Mouse (Mus musculus) heart, adult 2 months (tissue): ENCODE measurements around the gene Mad2l1bp. TPM values are rescaled to one million over a fixed set of nuclear protein-coding genes. Genes with fewer than 3 reads are reported as not detected.
A peak's percentile ranks its signal among the peaks of the same experiment; 100 is the strongest.

Experiments used
- DNase-seq, 2 experiments: peaks; one replicate each; pipeline ENCODE4 v3.0.0; 2021
- H3K27ac ChIP-seq: fragments of 200-600 bp; 2 replicates; pipeline ENCODE4 v1.8.1; 2022
- H3K27me3 ChIP-seq: fragments of 200-500 bp; 2 replicates; pipeline ENCODE4 v1.6.1; 2012; ENCODE audit warnings: mild to moderate bottlenecking, low read length, inconsistent platforms, mixed read lengths; ENCODE audit not compliant: control insufficient read depth, insufficient read depth
- H3K36me3 ChIP-seq: fragments of 200-500 bp; 2 replicates; pipeline ENCODE4 v1.6.1; 2012; ENCODE audit warnings: low read length, inconsistent platforms; ENCODE audit not compliant: control insufficient read depth, insufficient read depth
- H3K4me1 ChIP-seq: fragments of 200-500 bp; 2 replicates; pipeline ENCODE4 v1.6.1; 2011; ENCODE audit warnings: low read length; ENCODE audit not compliant: control insufficient read depth, insufficient read depth
- H3K4me3 ChIP-seq: fragments of 200-600 bp; 2 replicates; pipeline ENCODE4 v1.8.1; 2022
- H3K79me2 ChIP-seq: fragments of 200-500 bp; replicated peaks from 2 replicates; pipeline ENCODE4 v1.6.1; 2012; ENCODE audit warnings: mild to moderate bottlenecking, inconsistent platforms, low read length, moderate library complexity, mixed read lengths; ENCODE audit not compliant: control insufficient read depth, insufficient read depth
- H3K9ac ChIP-seq: fragments of 200-500 bp; 2 replicates; pipeline ENCODE4 v1.6.1; 2012; ENCODE audit warnings: low read depth, mild to moderate bottlenecking, control low read depth, inconsistent platforms, low read length, mixed read lengths
- CTCF ChIP-seq: fragments of 200-600 bp; IDR thresholded peaks from 2 replicates; pipeline ENCODE4 v1.8.1; 2022; ENCODE audit warnings: antibody characterized with exemption, mild to moderate bottlenecking, moderate library complexity
- EP300 ChIP-seq: fragments of 200-500 bp; IDR thresholded peaks from 2 replicates; pipeline ENCODE4 v1.6.1; 2011; ENCODE audit warnings: low read depth, low read length, control low read depth; ENCODE audit not compliant: insufficient read depth
- POLR2A ChIP-seq: fragments of 200-500 bp; IDR thresholded peaks from 2 replicates; pipeline ENCODE4 v1.6.1; 2011; ENCODE audit warnings: mild to moderate bottlenecking, low read depth, low read length, control low read depth; ENCODE audit not compliant: insufficient read depth
- WGBS: fragments of 180-500 bp; shearing (Covaris S2); methylation state at CpG from one replicate; pipeline ENCODE4 v1.1.7; 2018; 5-methylcytosine and 5-hydroxymethylcytosine counted together
- intact Hi-C: fragments of 180-260 bp; cut with DNase I; formaldehyde crosslinking; loops from one replicate; pipeline ENCODE4 v1.15.1; 2025
- polyA plus RNA-seq: library from polyadenylated mRNA; depleted of rRNA; stranded (reverse); fragments of >200 nt; gene quantifications from 2 replicates; pipeline ENCODE4 v1.2.3, GENCODE M21; 2012
- total RNA-seq, 2 experiments: library from RNA; stranded (reverse); gene quantifications; 2 replicates each; pipeline ENCODE4 v1.2.3; 2021

Mad2l1bp gene
- total and polyA plus RNA-seq, 3 experiments, result 17.1 to 24.1 (median 21.0) TPM

- H3K27ac ChIP-seq, result peak overlapping the region; percentile 89
- TF ChIP-seq EP300, result no peak
- TF ChIP-seq CTCF, result no peak
- no peak for TF ChIP-seq POLR2A
- H3K9ac ChIP-seq, result no peak overlapping the region
- H3K79me2 ChIP-seq, result no peaks in the 10 kb centered on the region
- no peaks in the 10 kb centered on the region for H3K27me3 ChIP-seq
- H3K4me3 ChIP-seq, result no peak overlapping the region
- WGBS, result 86% methylated on average over 4 of the region's 4 CpGs
- H3K4me1 ChIP-seq, result peaks cover 4% of the 10 kb centered on the region
- no peaks in the 10 kb centered on the region; the same call in 1 of the 2 replicates for H3K36me3 ChIP-seq
- peak in 1 of 2 experiments; percentile 24 for DNase-seq
- intact Hi-C loops, result loop anchor here (5.0 kb wide), 1 partner anchor 311 kb away; no protein-coding TSS in a partner anchor
Observed at GRCm38 (mm10) chr17:46123285-46123684, 30.1 kb downstream of the Mad2l1bp start.

GRCm38 (mm10) chr17:46122791-46123190, 30.6 kb downstream of the Mad2l1bp start:
- H3K4me1 ChIP-seq, result peaks cover 5% of the 10 kb centered on the region
- no peak for TF ChIP-seq CTCF
- no peak for TF ChIP-seq EP300
- TF ChIP-seq POLR2A, result no peak
- H3K79me2 ChIP-seq, result no peaks in the 10 kb centered on the region
- peak overlapping the region; percentile 89 for H3K27ac ChIP-seq
- H3K4me3 ChIP-seq, result no peak overlapping the region
- intact Hi-C loops, result loop anchor here (5.0 kb wide), 1 partner anchor 310 kb away; no protein-coding TSS in a partner anchor
- peak in 1 of 2 experiments; percentile 21 for DNase-seq
- H3K9ac ChIP-seq, result no peak overlapping the region
- H3K36me3 ChIP-seq, result no peaks in the 10 kb centered on the region; the same call in 1 of the 2 replicates
- H3K27me3 ChIP-seq, result no peaks in the 10 kb centered on the region
- WGBS, result 88% methylated on average over 4 of the region's 4 CpGs

- H3K4me3 ChIP-seq, result no peak overlapping the region
Observed at GRCm38 (mm10) chr17:46119641-46120040, 33.7 kb downstream of the Mad2l1bp start.

GRCm38 (mm10) chr17:46118423-46118850, 34.9 kb downstream of the Mad2l1bp start:
- Histone ChIP-seq H3K27ac (peak overlapping the region; percentile 36), H3K79me2 (no peaks in the 10 kb centered on the region), H3K27me3 (no peaks in the 10 kb centered on the region), H3K36me3 (no peaks in the 10 kb centered on the region; the same call in 1 of the 2 replicates), H3K4me3 (no peak overlapping the region), H3K9ac (no peak overlapping the region), H3K4me1 (peaks cover 5% of the 10 kb centered on the region)
- TF ChIP-seq CTCF (no peak), POLR2A (no peak), EP300 (no peak)
- WGBS, result 61% methylated on average over 4 of the region's 4 CpGs
- DNase-seq, result no peak
- intact Hi-C loops, result no loop called here

More at GRCm38 (mm10) chr17:46119641-46120040, 33.7 kb downstream of the Mad2l1bp start:
- Histone ChIP-seq H3K4me1 (peaks cover 7% of the 10 kb centered on the region), H3K27me3 (no peaks in the 10 kb centered on the region), H3K36me3 (no peaks in the 10 kb centered on the region; the same call in 1 of the 2 replicates), H3K27ac (peak overlapping the region; percentile 47), H3K9ac (no peak overlapping the region), H3K79me2 (no peaks in the 10 kb centered on the region)
- 63% methylated on average over 10 of the region's 10 CpGs for WGBS
- no peak for TF ChIP-seq CTCF
- intact Hi-C loops, result loop anchor here (5.0 kb wide), 1 partner anchor 307 kb away; no protein-coding TSS in a partner anchor
- DNase-seq, result no peak

- intact Hi-C loops, result no loop called here
- Histone ChIP-seq H3K79me2 (no peaks in the 10 kb centered on the region), H3K36me3 (no peaks in the 10 kb centered on the region; the same call in 1 of the 2 replicates), H3K4me3 (no peak overlapping the region), H3K4me1 (peaks cover 5% of the 10 kb centered on the region), H3K27me3 (no peaks in the 10 kb centered on the region), H3K9ac (0 out of 2 replicates have a peak overlapping the region, but pooled peaks have one; percentile 15), H3K27ac (peak overlapping the region; percentile 36)
- DNase-seq, result peak; percentile 33 to 55
- TF ChIP-seq CTCF (no peak), POLR2A (no peak), EP300 (no peak)
- whole genome bisulfite sequencing, result 61% methylated on average over 13 of the region's 13 CpGs
Observed at GRCm38 (mm10) chr17:46117623-46118422, 35.5 kb downstream of the Mad2l1bp start.

- Histone ChIP-seq H3K27ac (peak overlapping the region; percentile 2; the same call in 1 of the 2 replicates), H3K4me1 (peaks cover 5% of the 10 kb centered on the region), H3K27me3 (no peaks in the 10 kb centered on the region), H3K4me3 (no peak overlapping the region), H3K79me2 (no peaks in the 10 kb centered on the region), H3K36me3 (no peaks in the 10 kb centered on the region; the same call in 1 of the 2 replicates), H3K9ac (no peak overlapping the region)
- WGBS, result 77% methylated on average over 3 of the region's 3 CpGs
- peak in 1 of 2 experiments; percentile 15 for DNase-seq
- intact Hi-C loops, result no loop called here
- TF ChIP-seq CTCF, result no peak
- no peak for TF ChIP-seq POLR2A
- no peak for TF ChIP-seq EP300
Observed at GRCm38 (mm10) chr17:46116881-46117280, 36.5 kb downstream of the Mad2l1bp start.
